Mouse (Mus musculus) forebrain, embryonic 12.5 days (tissue): ENCODE measurements at regions not wholly inside any gene's neighbourhood (a gene's known extent, or its start where the extent isn't known, plus 50 kb on each side); places are given as distances from the start of the nearest gene placed in this dataset.

ENCODE experiments used
- ATAC-seq: fragments of 200-750 bp; cut with Nextera tagmentation; 2 replicates; pipeline ENCODE4 v1.8.0; 2017; ENCODE audit warnings: moderate TSS enrichment; ENCODE audit not compliant: low FRiP score
- H3K27ac ChIP-seq: fragments of 300-500 bp; sonication (generic); 2 replicates; pipeline ENCODE4 v1.5.1; 2016; ENCODE audit warnings: mild to moderate bottlenecking
- H3K27me3 ChIP-seq: fragments of 300-500 bp; sonication (generic); 2 replicates; pipeline ENCODE4 v1.6.1; 2016; ENCODE audit warnings: mild to moderate bottlenecking
- H3K36me3 ChIP-seq: fragments of 300-500 bp; sonication (generic); replicated peaks from 2 replicates; pipeline ENCODE4 v1.6.1; 2016; ENCODE audit warnings: mild to moderate bottlenecking
- H3K4me1 ChIP-seq: fragments of 300-500 bp; sonication (generic); 2 replicates; pipeline ENCODE4 v1.6.1; 2016
- H3K4me2 ChIP-seq: fragments of 300-500 bp; sonication (generic); 2 replicates; pipeline ENCODE4 v1.6.1; 2016; ENCODE audit warnings: mild to moderate bottlenecking, moderate library complexity
- H3K4me3 ChIP-seq: fragments of 300-500 bp; sonication (generic); replicated peaks from 2 replicates; pipeline ENCODE4 v1.5.1; 2016; ENCODE audit warnings: mild to moderate bottlenecking
- H3K9ac ChIP-seq: fragments of 300-500 bp; sonication (generic); 2 replicates; pipeline ENCODE4 v1.6.1; 2016; ENCODE audit warnings: mild to moderate bottlenecking
- H3K9me3 ChIP-seq: fragments of 300-500 bp; sonication (generic); 2 replicates; pipeline ENCODE4 v1.6.1; 2016
- WGBS: fragments of 180-500 bp; shearing (Covaris S2); methylation state at CpG from one replicate; pipeline ENCODE4 v1.1.7; 2016; 5-methylcytosine and 5-hydroxymethylcytosine counted together

DNA sequence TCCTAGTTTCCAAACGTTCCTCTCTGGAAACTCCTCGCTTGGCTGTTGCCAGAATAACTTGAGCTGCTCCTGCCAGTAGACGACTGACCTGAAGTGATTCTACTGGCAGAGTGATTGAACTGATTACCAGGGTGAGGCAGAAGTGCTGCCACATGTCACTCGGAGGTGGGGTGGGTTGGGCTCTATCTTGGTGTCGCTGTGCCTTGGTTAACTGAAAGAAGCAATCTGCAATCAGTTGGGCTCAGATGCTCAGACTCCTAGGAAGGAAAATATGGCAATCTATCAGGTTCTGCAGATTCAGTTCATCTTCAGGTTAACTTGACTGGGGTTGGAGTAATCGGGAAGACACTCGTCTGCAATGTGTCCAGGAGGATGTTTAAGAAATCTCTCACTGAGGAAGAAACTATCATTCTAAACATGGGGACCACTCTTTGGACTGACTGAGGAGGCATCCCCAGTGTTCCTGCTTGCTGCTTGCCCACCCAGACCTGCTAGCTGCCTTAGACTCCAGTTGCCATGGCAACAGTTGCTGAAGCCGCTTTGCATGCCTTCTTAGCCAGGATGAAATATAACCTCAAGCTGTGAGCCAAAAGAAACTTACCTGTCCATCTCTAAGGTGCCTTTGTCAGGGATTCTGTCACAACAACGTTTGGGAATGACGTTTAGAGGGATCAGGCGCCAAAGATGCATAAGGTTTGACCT, 184.5 kb upstream of the Adgrl2 start:
- ATAC-seq = no peak
- 73% methylated on average over 11 of the region's 11 CpGs for WGBS
- H3K4me2 ChIP-seq = no peak overlapping the region

GRCm38 (mm10) chr3:149173537-149173936, 183.2 kb upstream of the Adgrl2 start:
- Histone ChIP-seq H3K4me3 (no peak overlapping the region), H3K4me1 (0 out of 2 replicates have a peak, but pooled peaks cover 2% of the 10 kb centered on the region), H3K27me3 (peaks cover 8% of the 10 kb centered on the region; the same call in 1 of the 2 replicates), H3K4me2 (no peak overlapping the region), H3K9me3 (no peaks in the 10 kb centered on the region), H3K36me3 (no peaks in the 10 kb centered on the region), H3K9ac (no peak overlapping the region), H3K27ac (no peak overlapping the region)
- 53% methylated on average over 10 of the region's 10 CpGs for WGBS
- no peak for ATAC-seq

More for the DNA sequence above, 184.5 kb upstream of the Adgrl2 start:
- peaks cover 8% of the 10 kb centered on the region; the same call in 1 of the 2 replicates for H3K27me3 ChIP-seq
- H3K4me1 ChIP-seq = 0 out of 2 replicates have a peak, but pooled peaks cover 2% of the 10 kb centered on the region
- no peak overlapping the region for H3K27ac ChIP-seq
- H3K9ac ChIP-seq = no peak overlapping the region
- no peaks in the 10 kb centered on the region for H3K36me3 ChIP-seq
- no peaks in the 10 kb centered on the region for H3K9me3 ChIP-seq
- no peak overlapping the region for H3K4me3 ChIP-seq

- Histone ChIP-seq H3K4me2 (no peak overlapping the region), H3K27ac (no peak overlapping the region), H3K4me3 (no peak overlapping the region), H3K27me3 (peaks cover 13% of the 10 kb centered on the region), H3K9ac (no peak overlapping the region), H3K36me3 (no peaks in the 10 kb centered on the region), H3K4me1 (peaks cover 6% of the 10 kb centered on the region; the same call in 1 of the 2 replicates), H3K9me3 (no peaks in the 10 kb centered on the region)
- WGBS = 86% methylated on average over 4 of the region's 4 CpGs
- no peak for ATAC-seq
Observed at GRCm38 (mm10) chr3:149171766-149172165, 181.4 kb upstream of the Adgrl2 start.

DNA sequence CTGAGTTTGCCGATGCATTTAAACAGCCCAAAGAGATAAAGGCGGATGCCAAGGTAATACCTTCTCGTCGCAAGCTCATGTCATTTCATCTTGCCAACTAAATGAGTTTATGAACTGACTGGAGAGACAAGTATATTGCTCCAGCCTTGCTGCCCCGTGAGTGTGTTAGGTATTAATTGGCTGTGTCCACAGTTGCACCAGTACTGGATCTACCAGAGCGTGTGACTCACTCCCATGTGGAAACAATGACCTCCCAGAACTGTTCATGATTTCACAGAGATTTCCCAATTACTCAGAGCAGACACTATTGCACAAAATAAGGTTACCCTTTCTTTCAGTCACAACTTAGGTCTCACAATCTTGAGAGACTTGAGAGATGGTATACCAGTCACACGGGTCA, 179.8 kb upstream of the Adgrl2 start:
- ATAC-seq = no peak
- no peaks in the 10 kb centered on the region for H3K9me3 ChIP-seq
- peaks cover 6% of the 10 kb centered on the region; the same call in 1 of the 2 replicates for H3K4me1 ChIP-seq
- H3K4me2 ChIP-seq = no peak overlapping the region
- H3K4me3 ChIP-seq = no peak overlapping the region
- WGBS = 82% methylated on average over 7 of the region's 7 CpGs
- peaks cover 13% of the 10 kb centered on the region for H3K27me3 ChIP-seq
- H3K9ac ChIP-seq = no peak overlapping the region
- H3K27ac ChIP-seq = no peak overlapping the region
- H3K36me3 ChIP-seq = no peaks in the 10 kb centered on the region

GRCm38 (mm10) chr3:149169442-149169841, 179.1 kb upstream of the Adgrl2 start:
- H3K27me3 ChIP-seq = peaks cover 13% of the 10 kb centered on the region
- H3K36me3 ChIP-seq = no peaks in the 10 kb centered on the region
- WGBS = 64% methylated on average over 12 of the region's 12 CpGs
- peaks cover 10% of the 10 kb centered on the region for H3K4me1 ChIP-seq
- H3K4me3 ChIP-seq = no peak overlapping the region
- no peak overlapping the region for H3K27ac ChIP-seq
- H3K4me2 ChIP-seq = no peak overlapping the region
- no peaks in the 10 kb centered on the region for H3K9me3 ChIP-seq
- ATAC-seq = no peak
- no peak overlapping the region for H3K9ac ChIP-seq

DNA sequence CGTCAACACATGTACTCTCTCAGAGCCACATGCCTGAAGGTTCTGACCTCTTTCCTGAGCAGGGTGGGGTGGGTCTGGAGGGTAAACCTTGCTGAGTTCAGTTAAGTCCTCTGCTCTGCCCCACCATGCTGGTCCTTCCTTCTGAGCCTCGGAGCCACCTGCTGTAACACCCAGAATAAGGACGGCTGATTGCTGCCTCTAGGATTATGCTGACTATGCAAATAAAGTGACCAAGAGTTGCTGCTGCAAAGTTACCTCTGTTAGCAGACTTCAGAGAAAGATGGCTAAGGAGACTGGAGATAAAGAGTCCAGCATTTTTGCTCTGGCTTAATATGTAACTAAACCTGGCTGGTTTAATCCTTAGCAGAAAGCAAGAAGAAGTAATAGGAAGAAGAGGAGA, 177.6 kb upstream of the Adgrl2 start:
- Histone ChIP-seq H3K4me3 (no peak overlapping the region), H3K9me3 (no peaks in the 10 kb centered on the region), H3K4me2 (no peak overlapping the region), H3K36me3 (no peaks in the 10 kb centered on the region), H3K9ac (no peak overlapping the region), H3K4me1 (peaks cover 11% of the 10 kb centered on the region), H3K27ac (no peak overlapping the region), H3K27me3 (peaks cover 5% of the 10 kb centered on the region)
- 58% methylated on average over 3 of the region's 3 CpGs for WGBS
- no peak for ATAC-seq

DNA sequence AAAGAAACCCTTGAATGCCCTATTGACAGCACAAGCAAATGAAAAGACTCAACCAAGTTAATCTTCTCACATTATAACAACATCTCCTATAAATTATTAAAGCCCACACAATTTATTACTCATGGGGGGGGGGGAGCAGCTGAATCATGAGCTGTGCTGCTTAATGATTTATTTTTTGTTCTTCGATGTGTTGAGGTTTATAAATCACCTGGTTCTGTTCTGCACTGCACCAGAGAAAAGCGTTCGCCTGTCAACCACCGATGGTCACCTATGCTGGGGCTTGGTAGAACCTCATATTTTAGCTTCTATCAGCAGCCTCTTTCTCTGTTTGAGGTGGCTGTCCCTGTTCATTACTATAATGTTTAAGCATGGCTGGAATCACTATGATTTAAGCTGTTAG, 174.4 kb upstream of the Adgrl2 start:
- WGBS = 82% methylated on average over 4 of the region's 4 CpGs
- no peak overlapping the region for H3K4me2 ChIP-seq
- H3K4me3 ChIP-seq = no peak overlapping the region
- H3K9ac ChIP-seq = no peak overlapping the region
- H3K36me3 ChIP-seq = no peaks in the 10 kb centered on the region
- H3K27me3 ChIP-seq = peaks cover 5% of the 10 kb centered on the region; the same call in 1 of the 2 replicates
- no peaks in the 10 kb centered on the region for H3K9me3 ChIP-seq
- no peak for ATAC-seq
- H3K27ac ChIP-seq = no peak overlapping the region
- H3K4me1 ChIP-seq = peaks cover 11% of the 10 kb centered on the region

DNA sequence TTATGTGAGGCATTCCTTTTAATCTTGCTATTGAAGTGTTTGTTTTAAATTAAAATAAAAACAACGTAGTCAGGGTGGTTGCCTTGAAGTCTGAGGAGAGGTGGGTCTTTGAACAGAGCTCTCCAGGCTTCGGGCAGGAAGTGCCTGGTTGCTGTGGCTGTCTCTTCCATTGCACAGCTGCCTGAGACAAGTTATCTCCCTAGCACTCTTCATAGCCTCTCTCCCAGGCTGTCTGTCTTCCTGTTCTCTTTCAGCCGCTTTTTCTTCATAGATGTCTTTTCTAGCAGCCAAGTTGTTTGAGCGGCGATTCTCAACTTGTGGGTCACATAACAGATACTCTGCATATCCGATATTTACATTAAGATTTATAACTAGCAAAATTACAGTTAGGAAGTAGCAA, 173.2 kb upstream of the Adgrl2 start:
- H3K9ac ChIP-seq = no peak overlapping the region
- ATAC-seq = no peak
- H3K9me3 ChIP-seq = no peaks in the 10 kb centered on the region
- 87% methylated on average over 6 of the region's 6 CpGs for WGBS
- peaks cover 11% of the 10 kb centered on the region for H3K4me1 ChIP-seq
- no peak overlapping the region for H3K27ac ChIP-seq
- H3K27me3 ChIP-seq = peaks cover 5% of the 10 kb centered on the region; the same call in 1 of the 2 replicates
- H3K4me2 ChIP-seq = no peak overlapping the region
- no peak overlapping the region for H3K4me3 ChIP-seq
- no peaks in the 10 kb centered on the region for H3K36me3 ChIP-seq

GRCm38 (mm10) chr3:149160833-149161232, 170.5 kb upstream of the Adgrl2 start:
- no peak overlapping the region for H3K4me3 ChIP-seq
- no peaks in the 10 kb centered on the region for H3K36me3 ChIP-seq
- H3K4me1 ChIP-seq = peaks cover 7% of the 10 kb centered on the region
- no peak overlapping the region for H3K9ac ChIP-seq
- H3K27me3 ChIP-seq = no peaks in the 10 kb centered on the region
- H3K9me3 ChIP-seq = no peaks in the 10 kb centered on the region
- H3K27ac ChIP-seq = no peak overlapping the region
- H3K4me2 ChIP-seq = no peak overlapping the region
- ATAC-seq = no peak
- 91% methylated on average over 11 of the region's 11 CpGs for WGBS

DNA sequence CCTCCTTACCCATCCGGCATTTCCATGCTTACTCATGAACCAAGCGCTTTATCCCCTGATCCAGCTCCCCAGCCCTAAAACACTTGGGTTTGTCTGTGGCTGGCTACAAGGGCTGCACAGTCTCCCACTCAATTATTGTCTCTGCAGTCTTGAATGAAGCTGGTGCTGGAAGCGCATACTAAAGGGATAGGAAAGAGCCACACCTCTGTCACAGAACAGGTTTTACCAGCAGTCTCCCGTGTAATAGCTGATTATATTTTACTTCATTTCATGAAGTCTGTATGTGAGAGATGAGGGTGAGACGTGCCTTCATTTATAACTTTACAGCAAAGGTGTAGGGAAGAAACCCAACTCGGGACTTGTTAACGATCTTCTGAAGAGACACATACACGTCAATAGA, 167.0 kb upstream of the Adgrl2 start:
- Histone ChIP-seq H3K4me2 (no peak overlapping the region), H3K9ac (no peak overlapping the region), H3K4me1 (no peaks in the 10 kb centered on the region), H3K27ac (no peak overlapping the region), H3K9me3 (no peaks in the 10 kb centered on the region), H3K36me3 (no peaks in the 10 kb centered on the region), H3K27me3 (no peaks in the 10 kb centered on the region), H3K4me3 (no peak overlapping the region)
- 88% methylated on average over 8 of the region's 8 CpGs for WGBS
- no peak for ATAC-seq

DNA sequence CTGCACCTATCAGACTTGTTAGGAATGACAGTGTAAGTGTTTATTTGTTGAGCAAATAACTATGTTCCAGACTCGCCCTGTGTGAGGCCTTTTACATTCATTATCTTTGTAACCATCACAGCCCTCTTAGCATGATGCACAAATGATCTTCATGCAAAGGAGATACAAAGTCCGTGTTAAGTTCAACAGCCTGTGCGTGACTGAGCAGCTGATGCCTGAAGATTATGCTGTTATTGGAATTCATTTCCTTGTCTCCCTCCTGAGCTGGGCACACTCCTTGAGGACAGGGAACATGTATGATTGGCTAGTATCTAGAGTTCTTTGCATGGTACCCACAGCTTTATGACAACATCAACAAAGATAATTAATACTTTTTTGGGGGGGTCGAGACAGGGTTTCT, 162.0 kb upstream of the Adgrl2 start:
- no peak overlapping the region for H3K4me3 ChIP-seq
- H3K27ac ChIP-seq = no peak overlapping the region
- no peaks in the 10 kb centered on the region for H3K4me1 ChIP-seq
- H3K9ac ChIP-seq = no peak overlapping the region
- H3K36me3 ChIP-seq = no peaks in the 10 kb centered on the region
- H3K4me2 ChIP-seq = no peak overlapping the region
- 0 out of 2 replicates have a peak, but pooled peaks cover 3% of the 10 kb centered on the region for H3K27me3 ChIP-seq
- 85% methylated on average over 4 of the region's 4 CpGs for WGBS
- ATAC-seq = no peak
- no peaks in the 10 kb centered on the region for H3K9me3 ChIP-seq

GRCm38 (mm10) chr3:149150796-149151195, 160.4 kb upstream of the Adgrl2 start:
- Histone ChIP-seq H3K4me3 (no peak overlapping the region), H3K27ac (no peak overlapping the region), H3K9ac (no peak overlapping the region), H3K9me3 (no peaks in the 10 kb centered on the region), H3K4me1 (no peaks in the 10 kb centered on the region), H3K27me3 (0 out of 2 replicates have a peak, but pooled peaks cover 3% of the 10 kb centered on the region), H3K4me2 (no peak overlapping the region), H3K36me3 (no peaks in the 10 kb centered on the region)
- no peak for ATAC-seq
- WGBS = 91% methylated on average over 3 of the region's 3 CpGs

DNA sequence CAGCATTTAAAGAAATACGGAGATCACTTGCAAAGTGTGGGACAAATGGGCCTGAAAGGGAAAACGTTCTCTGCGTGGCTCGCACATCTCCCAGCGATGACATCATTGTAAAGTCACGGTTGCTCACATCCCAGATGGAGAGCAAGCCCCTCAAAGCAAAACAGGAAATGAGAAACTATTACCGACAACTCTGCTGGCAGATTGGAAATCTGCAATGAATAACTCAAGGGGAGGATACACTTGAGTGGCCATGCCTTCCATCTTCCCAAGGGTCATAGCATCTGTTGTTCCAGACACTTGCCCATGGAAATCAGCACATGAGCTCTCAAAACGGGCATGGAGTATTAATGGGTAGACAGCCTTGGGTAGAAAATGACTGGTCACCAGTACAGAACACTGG, 158.3 kb upstream of the Adgrl2 start:
- no peak overlapping the region for H3K4me3 ChIP-seq
- WGBS = 89% methylated on average over 8 of the region's 8 CpGs
- no peak for ATAC-seq
- H3K4me2 ChIP-seq = no peak overlapping the region
- H3K4me1 ChIP-seq = no peaks in the 10 kb centered on the region
- H3K36me3 ChIP-seq = no peaks in the 10 kb centered on the region
- 0 out of 2 replicates have a peak, but pooled peaks cover 3% of the 10 kb centered on the region for H3K27me3 ChIP-seq
- H3K9me3 ChIP-seq = no peaks in the 10 kb centered on the region
- H3K27ac ChIP-seq = no peak overlapping the region
- no peak overlapping the region for H3K9ac ChIP-seq
